Mouse (Mus musculus): Measurements from ENCODE around the gene Asic3. TPM values are rescaled to one million over a fixed set of nuclear protein-coding genes. Genes with fewer than 3 reads are reported as not detected.

Asic3 gene
- total and polyA plus RNA-seq, 2 experiments from 2014 or later: 0.05 to 0.59 TPM

DNA sequence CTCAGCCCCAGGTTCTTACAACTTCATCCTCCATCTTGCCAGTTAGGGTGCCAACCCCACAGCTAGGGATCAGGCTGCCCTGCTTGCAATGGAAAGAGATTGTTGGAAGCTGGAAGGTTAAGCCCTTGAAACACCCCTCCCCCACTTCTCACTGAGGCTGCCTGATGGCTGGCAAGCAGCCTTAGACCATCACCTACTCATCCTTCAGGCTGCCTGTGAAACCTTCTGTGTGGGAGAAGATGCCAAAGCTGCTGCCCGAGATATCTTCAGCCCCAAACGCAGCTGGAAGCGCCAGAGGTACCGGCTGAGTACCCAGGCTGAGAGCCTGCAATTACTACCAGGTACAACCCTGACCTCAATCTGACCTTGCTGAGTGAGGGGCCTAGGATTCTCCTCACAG, 33.7 kb upstream of the Asic3 start:
- no peak for TF ChIP-seq CTCF (IDR thresholded peaks at IDR 0.05)
- ATAC-seq (ENCODE audit: low FRiP score): no peak
- Histone ChIP-seq H3K9ac (replicated peaks; ENCODE audit: low read length, poor library complexity, severe bottlenecking) (no peak overlapping the region), H3K4me1 (ENCODE audit: insufficient read depth, low read length) (peaks cover 11% of the 10 kb centered on the region), H3K4me3 (ENCODE audit: low read depth, low read length) (no peak overlapping the region), H3K9me3 (ENCODE audit: low read length) (no peaks in the 10 kb centered on the region), H3K36me3 (ENCODE audit: insufficient read depth, low read length) (0 out of 2 replicates have a peak, but pooled peaks cover 2% of the 10 kb centered on the region), H3K27ac (ENCODE audit: low read depth, low read length) (no peak overlapping the region), H3K4me2 (ENCODE audit: low read depth, low read length, poor library complexity, severe bottlenecking) (no peak overlapping the region), H3K27me3 (ENCODE audit: insufficient read depth, low read length) (no peaks in the 10 kb centered on the region)
- 82% methylated on average over 4 of the region's 4 CpGs for WGBS
- no peak for DNase-seq (ENCODE audit: low spot score)

DNA sequence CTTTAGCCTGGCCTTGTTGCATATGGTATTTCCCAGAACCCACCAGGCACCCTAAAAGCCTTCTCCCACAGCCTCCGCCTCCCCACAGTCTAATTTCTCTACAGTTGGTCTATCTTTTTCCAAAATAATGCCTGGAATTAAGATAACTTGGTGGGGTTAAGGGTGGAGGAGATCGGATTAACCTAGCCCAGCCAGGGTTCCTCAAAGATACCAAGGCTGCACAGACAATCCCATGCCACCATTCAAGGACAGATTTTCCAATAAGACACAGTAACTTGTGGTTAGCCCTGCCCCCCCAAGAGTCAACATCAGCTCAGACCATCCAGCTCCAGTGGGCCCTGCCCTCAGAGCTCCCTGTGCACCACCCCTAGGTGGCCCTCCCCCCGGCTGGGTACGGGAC, 32.7 kb upstream of the Asic3 start:
- H3K27ac ChIP-seq (ENCODE audit: low read depth, low read length): no peak overlapping the region
- 90% methylated on average over 4 of the region's 4 CpGs for WGBS

DNA sequence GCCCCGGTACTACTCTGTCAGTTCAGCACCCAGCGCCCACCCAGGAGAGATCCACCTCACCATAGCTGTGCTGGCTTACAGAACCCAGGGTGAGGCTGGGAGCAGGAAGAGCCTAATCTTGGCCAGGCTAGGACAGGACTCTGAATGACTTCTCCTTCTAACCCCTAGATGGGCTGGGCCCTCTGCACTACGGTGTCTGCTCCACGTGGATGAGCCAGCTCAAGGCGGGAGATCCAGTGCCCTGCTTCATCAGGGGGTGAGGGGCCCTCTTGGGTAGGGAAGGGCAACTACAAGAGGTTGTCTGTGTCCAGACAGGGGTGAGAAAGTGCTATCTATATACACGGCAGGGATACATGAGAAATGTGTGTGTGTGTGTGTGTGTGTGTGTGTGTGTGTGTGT, 31.7 kb upstream of the Asic3 start:
- no peak for DNase-seq (ENCODE audit: low spot score)
- ATAC-seq (ENCODE audit: low FRiP score): no peak
- no peaks in the 10 kb centered on the region for H3K9me3 ChIP-seq (ENCODE audit: low read length)
- H3K27me3 ChIP-seq (ENCODE audit: insufficient read depth, low read length): 0 out of 2 replicates have a peak, but pooled peaks cover 4% of the 10 kb centered on the region
- H3K36me3 ChIP-seq (ENCODE audit: insufficient read depth, low read length): 0 out of 2 replicates have a peak, but pooled peaks cover 2% of the 10 kb centered on the region
- WGBS: 67% methylated on average over 6 of the region's 6 CpGs
- H3K4me3 ChIP-seq (ENCODE audit: low read depth, low read length): no peak overlapping the region
- H3K9ac ChIP-seq (replicated peaks; ENCODE audit: low read length, poor library complexity, severe bottlenecking): no peak overlapping the region
- no peak for TF ChIP-seq CTCF (IDR thresholded peaks at IDR 0.05)
- H3K4me1 ChIP-seq (ENCODE audit: insufficient read depth, low read length): peaks cover 13% of the 10 kb centered on the region
- H3K27ac ChIP-seq (ENCODE audit: low read depth, low read length): no peak overlapping the region
- no peak overlapping the region for H3K4me2 ChIP-seq (ENCODE audit: low read depth, low read length, poor library complexity, severe bottlenecking)

More for the DNA sequence above, 32.7 kb upstream of the Asic3 start:
- ATAC-seq (ENCODE audit: low FRiP score) (no peak), DNase-seq (ENCODE audit: low spot score) (no peak)
- Histone ChIP-seq H3K4me1 (ENCODE audit: insufficient read depth, low read length) (peaks cover 13% of the 10 kb centered on the region), H3K4me3 (ENCODE audit: low read depth, low read length) (no peak overlapping the region), H3K9ac (replicated peaks; ENCODE audit: low read length, poor library complexity, severe bottlenecking) (no peak overlapping the region), H3K36me3 (ENCODE audit: insufficient read depth, low read length) (0 out of 2 replicates have a peak, but pooled peaks cover 2% of the 10 kb centered on the region), H3K27me3 (ENCODE audit: insufficient read depth, low read length) (no peaks in the 10 kb centered on the region), H3K4me2 (ENCODE audit: low read depth, low read length, poor library complexity, severe bottlenecking) (no peak overlapping the region), H3K9me3 (ENCODE audit: low read length) (no peaks in the 10 kb centered on the region)
- TF ChIP-seq CTCF (IDR thresholded peaks at IDR 0.05): no peak

DNA sequence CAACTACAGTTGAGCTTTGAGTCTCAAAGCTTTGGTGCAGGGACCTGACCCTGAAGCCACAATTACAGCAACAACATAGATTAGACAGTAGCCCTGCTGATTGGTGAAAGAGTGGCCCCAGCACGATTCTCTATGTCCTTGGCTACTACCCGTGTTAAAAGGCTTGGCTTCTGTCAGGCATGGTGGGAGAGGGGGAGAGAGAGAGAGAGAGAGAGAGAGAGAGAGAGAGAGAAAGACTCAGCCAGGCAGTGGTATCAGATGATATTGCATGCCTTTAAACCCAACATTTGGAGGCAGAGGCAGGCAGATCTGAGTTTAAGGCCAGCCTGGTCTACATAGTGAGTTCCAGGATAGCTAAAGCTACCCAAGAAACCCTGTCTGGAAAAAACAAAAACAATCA, 31.2 kb upstream of the Asic3 start:
- Histone ChIP-seq H3K9ac (replicated peaks; ENCODE audit: low read length, poor library complexity, severe bottlenecking) (no peak overlapping the region), H3K4me3 (ENCODE audit: low read depth, low read length) (no peak overlapping the region), H3K36me3 (ENCODE audit: insufficient read depth, low read length) (0 out of 2 replicates have a peak, but pooled peaks cover 2% of the 10 kb centered on the region), H3K9me3 (ENCODE audit: low read length) (no peaks in the 10 kb centered on the region), H3K27me3 (ENCODE audit: insufficient read depth, low read length) (0 out of 2 replicates have a peak, but pooled peaks cover 4% of the 10 kb centered on the region), H3K4me2 (ENCODE audit: low read depth, low read length, poor library complexity, severe bottlenecking) (no peak overlapping the region), H3K27ac (ENCODE audit: low read depth, low read length) (peak overlapping the region; percentile 84; the same call in 1 of the 2 replicates), H3K4me1 (ENCODE audit: insufficient read depth, low read length) (peaks cover 13% of the 10 kb centered on the region)
- ATAC-seq (ENCODE audit: low FRiP score): no peak
- no peak for TF ChIP-seq CTCF (IDR thresholded peaks at IDR 0.05)
- DNase-seq (ENCODE audit: low spot score): no peak
- WGBS: 76% methylated on average over 2 of the region's 2 CpGs

DNA sequence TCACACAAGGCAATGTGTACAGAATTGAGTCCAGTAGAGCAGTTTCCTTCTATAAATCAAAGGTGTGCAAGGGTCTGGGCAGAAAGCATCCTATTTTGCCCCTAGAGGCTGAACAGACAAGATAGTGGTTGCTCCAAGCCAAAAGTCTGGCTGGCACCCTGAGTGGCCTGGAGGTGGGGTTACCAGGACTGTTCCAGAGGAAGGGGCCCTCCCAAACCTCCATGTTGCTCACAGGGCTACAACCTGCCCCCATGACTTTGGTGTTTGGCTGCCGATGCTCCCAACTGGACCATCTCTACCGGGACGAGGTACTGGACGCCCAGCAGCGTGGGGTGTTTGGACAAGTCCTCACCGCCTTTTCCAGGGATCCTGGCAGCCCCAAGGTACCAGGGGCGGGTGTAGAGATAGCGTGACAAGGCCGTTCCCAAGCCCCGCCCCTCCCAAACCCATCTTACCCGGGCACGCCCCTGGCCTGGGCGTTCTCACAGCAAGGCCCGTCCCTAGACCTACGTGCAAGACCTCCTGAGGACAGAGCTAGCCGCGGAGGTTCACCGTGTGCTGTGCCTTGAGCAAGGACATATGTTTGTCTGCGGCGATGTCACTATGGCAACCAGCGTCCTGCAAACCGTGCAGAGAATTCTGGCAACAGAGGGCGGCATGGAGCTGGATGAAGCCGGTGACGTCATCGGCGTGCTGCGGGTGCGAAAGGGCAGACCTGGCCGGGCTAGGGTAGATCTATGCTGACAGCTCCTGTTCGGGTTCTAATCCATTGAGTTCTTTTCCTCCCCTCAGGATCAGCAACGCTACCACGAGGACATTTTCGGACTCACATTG, 29.9 kb upstream of the Asic3 start:
- WGBS: 2% methylated on average over 34 of the region's 34 CpGs
- Histone ChIP-seq H3K9me3 (ENCODE audit: low read length) (no peaks in the 10 kb centered on the region), H3K36me3 (ENCODE audit: insufficient read depth, low read length) (0 out of 2 replicates have a peak, but pooled peaks cover 2% of the 10 kb centered on the region), H3K9ac (replicated peaks; ENCODE audit: low read length, poor library complexity, severe bottlenecking) (peak overlapping the region; percentile 62), H3K27me3 (ENCODE audit: insufficient read depth, low read length) (0 out of 2 replicates have a peak, but pooled peaks cover 4% of the 10 kb centered on the region), H3K4me2 (ENCODE audit: low read depth, low read length, poor library complexity, severe bottlenecking) (peak overlapping the region; percentile 75), H3K27ac (ENCODE audit: low read depth, low read length) (peak overlapping the region; percentile 84), H3K4me3 (ENCODE audit: low read depth, low read length) (peak overlapping the region; percentile 48), H3K4me1 (ENCODE audit: insufficient read depth, low read length) (peaks cover 25% of the 10 kb centered on the region)
- peak; percentile 95 for DNase-seq (ENCODE audit: low spot score)
- ATAC-seq (ENCODE audit: low FRiP score): peak; percentile 86
- peak; percentile 79 for TF ChIP-seq CTCF (IDR thresholded peaks at IDR 0.05)

DNA sequence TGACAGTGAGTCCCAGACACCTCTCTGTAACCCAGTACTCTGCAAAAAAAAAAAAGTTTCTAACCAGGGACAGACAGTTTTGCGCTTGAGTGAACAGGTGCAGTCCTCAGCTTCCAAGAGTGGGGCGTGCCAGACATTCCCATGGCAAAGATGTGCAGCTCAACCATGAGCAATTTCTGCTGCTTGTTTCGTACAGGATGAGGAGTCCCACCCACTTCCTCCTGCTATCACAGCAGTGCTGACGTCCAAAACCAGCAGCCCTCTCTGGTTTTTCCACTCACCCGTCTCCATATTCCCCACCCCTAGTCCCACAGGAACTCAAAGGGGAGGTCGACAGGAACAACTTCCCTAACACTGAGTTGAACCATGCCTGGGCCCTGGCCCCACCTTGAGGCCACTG, 28.8 kb upstream of the Asic3 start:
- Histone ChIP-seq H3K9ac (replicated peaks; ENCODE audit: low read length, poor library complexity, severe bottlenecking) (no peak overlapping the region), H3K4me3 (ENCODE audit: low read depth, low read length) (peak overlapping the region; percentile 48; the same call in 1 of the 2 replicates), H3K4me1 (ENCODE audit: insufficient read depth, low read length) (peaks cover 25% of the 10 kb centered on the region), H3K4me2 (ENCODE audit: low read depth, low read length, poor library complexity, severe bottlenecking) (peak overlapping the region; percentile 75), H3K27me3 (ENCODE audit: insufficient read depth, low read length) (0 out of 2 replicates have a peak, but pooled peaks cover 4% of the 10 kb centered on the region), H3K36me3 (ENCODE audit: insufficient read depth, low read length) (no peaks in the 10 kb centered on the region), H3K27ac (ENCODE audit: low read depth, low read length) (peak overlapping the region; percentile 84; the same call in 1 of the 2 replicates), H3K9me3 (ENCODE audit: low read length) (no peaks in the 10 kb centered on the region)
- ATAC-seq (ENCODE audit: low FRiP score): no peak
- 74% methylated on average over 6 of the region's 6 CpGs for WGBS
- TF ChIP-seq CTCF (IDR thresholded peaks at IDR 0.05): no peak
- no peak for DNase-seq (ENCODE audit: low spot score)
